Mouse (Mus musculus) limb, embryonic 13.5 days (tissue): Measurements from ENCODE around the gene Klkb1. TPM values are rescaled to one million over a fixed set of nuclear protein-coding genes. Genes with fewer than 3 reads are reported as not detected.
"Not testable (repeated sequence)": the region's sequence is repeated elsewhere in the genome, so short reads cannot be mapped to it uniquely, and the experiment has no call there.

ENCODE experiments used
- ATAC-seq: fragments of 200-750 bp; cut with Nextera tagmentation; 2 replicates; pipeline ENCODE4 v1.8.0; 2017; ENCODE audit warnings: low read depth, moderate number of reproducible peaks, moderate TSS enrichment; ENCODE audit not compliant: low FRiP score
- H3K27ac ChIP-seq: fragments of 300-500 bp; sonication (generic); 2 replicates; pipeline ENCODE4 v1.5.1; 2015; ENCODE audit warnings: inconsistent platforms, mild to moderate bottlenecking, moderate library complexity
- H3K27me3 ChIP-seq: fragments of 300-500 bp; sonication (generic); 2 replicates; pipeline ENCODE4 v1.6.1; 2015; ENCODE audit warnings: mild to moderate bottlenecking, inconsistent platforms
- H3K36me3 ChIP-seq: fragments of 300-500 bp; sonication (generic); 2 replicates; pipeline ENCODE4 v1.6.1; 2015; ENCODE audit warnings: inconsistent platforms, mild to moderate bottlenecking, moderate library complexity
- H3K4me1 ChIP-seq: fragments of 300-500 bp; sonication (generic); 2 replicates; pipeline ENCODE4 v1.6.1; 2015; ENCODE audit warnings: inconsistent platforms
- H3K4me2 ChIP-seq: fragments of 300-500 bp; sonication (generic); replicated peaks from 2 replicates; pipeline ENCODE4 v1.6.1; 2015; ENCODE audit warnings: inconsistent platforms, mild to moderate bottlenecking, moderate library complexity
- H3K4me3 ChIP-seq: fragments of 300-500 bp; sonication (generic); 2 replicates; pipeline ENCODE4 v1.5.1; 2015; ENCODE audit warnings: moderate library complexity, mild to moderate bottlenecking, inconsistent platforms
- H3K9ac ChIP-seq: fragments of 300-500 bp; sonication (generic); 2 replicates; pipeline ENCODE4 v1.6.1; 2015; ENCODE audit warnings: mild to moderate bottlenecking, inconsistent platforms
- H3K9me3 ChIP-seq: fragments of 300-500 bp; sonication (generic); 2 replicates; pipeline ENCODE4 v1.6.1; 2016; ENCODE audit warnings: inconsistent platforms
- WGBS: fragments of 180-500 bp; shearing (Covaris S2); methylation state at CpG from one replicate; pipeline ENCODE4 v1.1.7; 2015; 5-methylcytosine and 5-hydroxymethylcytosine counted together
- polyA plus RNA-seq: library from polyadenylated mRNA; unstranded; fragments of >200 nt; fragmentation: Nextera tagmentation; extraction: Ambion mirVana; gene quantifications from 2 replicates; pipeline ENCODE4 v1.2.1, GENCODE M21; 2015

Klkb1 gene
- polyA plus RNA-seq, result 0.04 TPM in 1 of 2 replicates, not detected in the other

DNA sequence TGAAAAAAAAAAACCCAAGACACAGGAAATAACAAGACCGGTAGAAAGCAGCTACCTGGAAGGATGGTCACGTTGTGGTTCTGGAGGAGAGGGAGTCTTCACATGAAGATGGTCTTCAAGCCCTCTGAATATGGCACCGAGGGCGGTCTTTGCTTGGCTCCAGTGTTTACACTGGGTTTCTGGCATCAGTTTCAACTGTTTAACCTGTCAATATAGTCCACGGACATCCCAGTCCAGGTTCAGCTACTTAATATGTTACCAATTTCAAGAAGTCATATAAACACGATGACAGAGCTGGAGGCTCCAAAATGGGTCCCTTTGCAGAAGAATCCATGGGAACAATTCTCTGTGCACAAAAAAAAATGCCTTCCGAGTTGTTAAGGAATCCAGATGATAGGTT is at the start of gene Klkb1:
Gene Klkb1 (minus strand): TSS at position 173 of the 400 bp plus-strand sequence.
- no peaks in the 10 kb centered on the region for H3K4me1 ChIP-seq
- 89% methylated on average over 7 of the region's 7 CpGs for WGBS
- no peak within 1 kb of the TSS for H3K4me3 ChIP-seq
- no peak for ATAC-seq
- no peaks in the 10 kb centered on the region for H3K9me3 ChIP-seq
- no peak within 1 kb of the TSS for H3K4me2 ChIP-seq
- H3K9ac ChIP-seq, result no peak within 1 kb of the TSS
- no peaks in the 10 kb centered on the region for H3K36me3 ChIP-seq
- no peaks in the 10 kb centered on the region for H3K27me3 ChIP-seq
- H3K27ac ChIP-seq, result no peak within 1 kb of the TSS

GRCm38 (mm10) chr8:45344298-45344697 is 49.6 kb upstream of the Klkb1 start:
- H3K27ac ChIP-seq, result no peak overlapping the region
- H3K9me3 ChIP-seq, result no peaks in the 10 kb centered on the region
- H3K27me3 ChIP-seq, result no peaks in the 10 kb centered on the region
- no peaks in the 10 kb centered on the region for H3K4me1 ChIP-seq
- peaks cover 45% of the 10 kb centered on the region for H3K36me3 ChIP-seq
- no peak overlapping the region for H3K4me3 ChIP-seq
- 94% methylated on average over 8 of the region's 8 CpGs for WGBS
- no peak overlapping the region for H3K9ac ChIP-seq
- H3K4me2 ChIP-seq, result no peak overlapping the region
- ATAC-seq, result no peak

GRCm38 (mm10) chr8:45341630-45342628 is 47.3 kb upstream of the Klkb1 start:
- H3K4me1 ChIP-seq, result no peaks in the 10 kb centered on the region
- 89% methylated on average over 12 of the region's 12 CpGs for WGBS
- no peak overlapping the region for H3K9ac ChIP-seq
- H3K27me3 ChIP-seq, result no peaks in the 10 kb centered on the region
- peaks cover 34% of the 10 kb centered on the region for H3K36me3 ChIP-seq
- no peaks in the 10 kb centered on the region for H3K9me3 ChIP-seq
- H3K4me2 ChIP-seq, result no peak overlapping the region
- H3K27ac ChIP-seq, result no peak overlapping the region
- ATAC-seq, result no peak
- H3K4me3 ChIP-seq, result no peak overlapping the region

DNA sequence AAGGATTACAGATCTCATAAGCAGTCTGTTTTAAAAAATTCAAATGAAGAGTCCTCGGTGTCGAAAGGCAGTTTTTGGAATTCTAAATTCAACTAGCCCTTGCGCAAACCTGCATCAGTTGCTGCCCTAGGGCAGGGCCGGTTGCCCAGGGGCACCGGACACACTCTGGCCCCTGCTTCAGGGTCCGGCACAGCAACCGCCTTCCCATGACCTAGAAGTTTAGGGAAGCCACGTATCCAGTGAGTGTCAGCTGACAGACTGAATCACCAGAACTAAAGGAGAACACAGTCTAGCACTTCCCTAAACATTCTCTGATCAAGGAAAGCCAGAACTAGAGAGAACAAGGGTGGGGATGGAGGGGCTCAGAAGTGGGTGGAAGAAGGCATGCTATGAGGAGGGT is 38.8 kb upstream of the Klkb1 start:
- H3K4me1 ChIP-seq, result peaks cover 6% of the 10 kb centered on the region
- peak overlapping the region; percentile 88 for H3K4me2 ChIP-seq
- 2% methylated on average over 8 of the region's 8 CpGs for WGBS
- peak overlapping the region; percentile 67 for H3K4me3 ChIP-seq
- ATAC-seq, result peak; percentile 54
- no peaks in the 10 kb centered on the region for H3K36me3 ChIP-seq
- peak overlapping the region; percentile 69 for H3K9ac ChIP-seq
- no peak overlapping the region for H3K27ac ChIP-seq
- no peaks in the 10 kb centered on the region for H3K9me3 ChIP-seq
- H3K27me3 ChIP-seq, result 0 out of 2 replicates have a peak, but pooled peaks cover 4% of the 10 kb centered on the region

GRCm38 (mm10) chr8:45332685-45333409 is 38.2 kb upstream of the Klkb1 start, which contains the start of gene Cyp4v3:
Gene Cyp4v3, minus strand, starts transcription at chr8:45333216.
- Histone ChIP-seq H3K9me3 (no peaks in the 10 kb centered on the region), H3K9ac (peak within 1 kb of the TSS; percentile 69), H3K27me3 (0 out of 2 replicates have a peak, but pooled peaks cover 4% of the 10 kb centered on the region), H3K4me1 (peaks cover 6% of the 10 kb centered on the region), H3K4me3 (peak within 1 kb of the TSS; percentile 67), H3K36me3 (no peaks in the 10 kb centered on the region), H3K4me2 (peak within 1 kb of the TSS; percentile 88), H3K27ac (no peak within 1 kb of the TSS)
- peak; percentile 87 for ATAC-seq
- WGBS, result under 1% methylated on average over 44 of the region's 44 CpGs

DNA sequence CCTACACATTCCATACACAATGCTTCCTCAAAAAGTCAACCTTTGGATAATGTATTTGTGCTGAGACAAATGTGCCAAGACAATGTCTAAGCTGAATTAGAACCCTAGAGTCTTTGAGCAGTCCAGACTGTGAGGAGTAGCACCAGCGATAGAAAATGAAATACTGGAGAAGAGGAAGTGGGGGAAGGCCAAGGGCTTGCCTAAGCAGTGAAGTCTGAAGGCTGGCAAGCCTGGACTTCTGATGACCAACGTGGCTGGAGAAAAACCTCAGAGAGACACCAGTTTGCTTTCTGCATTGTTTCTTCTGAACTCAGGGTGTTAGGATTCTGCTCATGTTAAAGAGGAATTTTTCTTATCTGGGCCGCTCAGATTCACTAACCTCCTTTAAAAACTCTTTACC is 36.2 kb upstream of the Klkb1 start:
- Histone ChIP-seq H3K27ac (no peak overlapping the region), H3K9me3 (no peaks in the 10 kb centered on the region), H3K9ac (no peak overlapping the region), H3K27me3 (0 out of 2 replicates have a peak, but pooled peaks cover 4% of the 10 kb centered on the region), H3K4me3 (no peak overlapping the region), H3K4me2 (no peak overlapping the region), H3K4me1 (peaks cover 6% of the 10 kb centered on the region), H3K36me3 (no peaks in the 10 kb centered on the region)
- WGBS, result 69% methylated on average over 3 of the region's 3 CpGs
- no peak for ATAC-seq

DNA sequence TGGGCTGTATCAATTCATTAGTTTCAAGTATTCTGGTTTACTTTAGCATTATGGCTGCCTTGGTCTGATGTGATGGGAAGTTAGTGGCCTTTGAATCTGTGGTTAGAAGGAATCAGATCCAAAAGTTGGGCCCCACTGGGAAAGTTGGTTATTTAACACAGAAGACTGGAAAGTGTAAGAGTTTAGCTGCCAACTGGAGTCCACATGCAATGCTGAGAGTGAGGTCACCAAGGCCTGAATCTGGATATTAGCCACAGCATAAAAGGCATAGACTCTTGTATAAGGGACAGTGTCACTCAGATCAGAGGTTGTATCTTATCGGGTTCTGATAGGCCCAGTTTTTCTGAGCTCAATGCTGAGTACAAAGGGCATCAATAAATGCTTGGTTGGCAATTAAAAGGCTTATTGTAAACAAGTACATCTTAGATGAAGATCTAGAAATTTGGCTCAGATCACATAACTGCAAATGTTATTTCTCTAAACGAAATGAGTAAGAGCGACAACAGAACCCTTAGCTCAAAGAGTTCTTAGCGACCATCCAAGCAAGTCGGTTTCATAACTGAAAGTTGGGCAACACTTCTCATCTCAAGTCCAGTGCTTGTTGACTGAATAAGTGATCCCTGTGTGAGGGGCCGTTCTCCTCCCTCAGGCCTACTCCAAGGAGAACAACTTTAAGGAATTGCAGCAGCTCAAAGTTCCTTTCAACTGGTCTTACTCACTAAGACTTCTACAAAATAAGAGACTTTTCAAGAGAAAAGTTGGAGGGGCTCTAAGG is 34.7 kb upstream of the Klkb1 start:
- no peak overlapping the region for H3K9ac ChIP-seq
- no peak overlapping the region for H3K27ac ChIP-seq
- H3K27me3 ChIP-seq, result 0 out of 2 replicates have a peak, but pooled peaks cover 4% of the 10 kb centered on the region
- H3K4me3 ChIP-seq, result no peak overlapping the region
- H3K36me3 ChIP-seq, result no peaks in the 10 kb centered on the region
- WGBS, result 92% methylated on average over 6 of the region's 6 CpGs
- peaks cover 6% of the 10 kb centered on the region for H3K4me1 ChIP-seq
- H3K9me3 ChIP-seq, result no peaks in the 10 kb centered on the region
- H3K4me2 ChIP-seq, result no peak overlapping the region
- ATAC-seq, result no peak

DNA sequence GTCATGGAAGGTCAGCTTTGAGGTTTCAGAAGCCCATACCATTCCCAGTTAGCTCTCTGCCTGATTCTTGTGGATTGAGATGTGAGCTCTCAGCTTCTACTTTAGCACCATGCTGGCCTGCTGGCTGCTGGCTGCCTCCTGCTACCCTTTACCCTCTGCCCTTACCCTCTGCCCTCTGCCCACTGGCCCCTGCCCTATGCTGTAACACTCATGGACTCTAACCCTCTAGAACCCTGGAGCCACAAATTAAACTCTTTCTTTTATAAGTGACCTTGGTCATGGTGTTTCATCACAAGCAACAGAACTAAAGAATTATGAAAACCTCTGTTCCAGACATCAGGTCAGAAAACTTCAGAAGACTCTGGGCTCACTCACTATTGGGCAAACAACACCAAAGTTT is 32.4 kb upstream of the Klkb1 start:
- H3K4me3 ChIP-seq, H3K4me1 ChIP-seq, H3K27ac ChIP-seq, H3K27me3 ChIP-seq, H3K9ac ChIP-seq, H3K36me3 ChIP-seq, ATAC-seq, H3K9me3 ChIP-seq, H3K4me2 ChIP-seq: not testable (repeated sequence)

GRCm38 (mm10) chr8:45324151-45324550 is 29.5 kb upstream of the Klkb1 start:
- H3K27ac ChIP-seq, result no peak overlapping the region
- 82% methylated on average over 4 of the region's 4 CpGs for WGBS
- H3K4me3 ChIP-seq, result no peak overlapping the region
- no peaks in the 10 kb centered on the region for H3K27me3 ChIP-seq
- H3K4me2 ChIP-seq, result no peak overlapping the region
- no peak for ATAC-seq
- no peaks in the 10 kb centered on the region for H3K4me1 ChIP-seq
- H3K36me3 ChIP-seq, result no peaks in the 10 kb centered on the region
- no peak overlapping the region for H3K9ac ChIP-seq
- H3K9me3 ChIP-seq, result no peaks in the 10 kb centered on the region

GRCm38 (mm10) chr8:45321365-45321764 is 26.7 kb upstream of the Klkb1 start:
- 85% methylated on average over 2 of the region's 2 CpGs for WGBS

DNA sequence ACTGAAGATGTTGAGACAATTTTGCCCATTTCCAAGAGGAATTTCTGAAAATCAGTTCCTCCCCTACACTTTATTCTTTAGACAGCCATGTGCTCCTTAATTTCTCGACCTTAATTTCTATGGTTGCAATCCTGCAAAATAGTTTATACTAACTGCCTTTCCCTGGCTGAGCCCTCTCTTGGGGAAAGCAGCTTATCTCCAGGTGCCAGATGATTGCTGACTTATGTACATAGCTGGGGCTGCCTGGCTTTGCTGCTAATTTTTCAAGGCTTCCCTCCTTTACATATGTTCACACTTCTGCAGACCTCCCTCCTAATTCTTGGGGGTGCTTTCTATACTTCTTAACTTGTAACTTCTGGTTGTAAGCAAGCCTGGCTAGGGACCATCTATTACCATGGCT is 26.3 kb upstream of the Klkb1 start:
- Histone ChIP-seq H3K36me3 (no peaks in the 10 kb centered on the region), H3K27ac (no peak overlapping the region), H3K9ac (no peak overlapping the region), H3K9me3 (no peaks in the 10 kb centered on the region), H3K27me3 (no peaks in the 10 kb centered on the region), H3K4me2 (no peak overlapping the region), H3K4me3 (no peak overlapping the region), H3K4me1 (no peaks in the 10 kb centered on the region)
- WGBS, result 75% methylated on average over 1 of the region's 1 CpGs
- ATAC-seq, result no peak

More at GRCm38 (mm10) chr8:45321365-45321764, 26.7 kb upstream of the Klkb1 start:
- Histone ChIP-seq H3K36me3 (no peaks in the 10 kb centered on the region), H3K9ac (no peak overlapping the region), H3K4me3 (no peak overlapping the region), H3K4me1 (no peaks in the 10 kb centered on the region), H3K27ac (no peak overlapping the region), H3K4me2 (no peak overlapping the region), H3K9me3 (no peaks in the 10 kb centered on the region), H3K27me3 (no peaks in the 10 kb centered on the region)
- ATAC-seq, result no peak
